Mouse (Mus musculus) layer of hippocampus, postnatal 10 days (tissue): ENCODE measurements around the gene E130208F15Rik. TPM values are rescaled to one million over a fixed set of nuclear protein-coding genes. Genes with fewer than 3 reads are reported as not detected.

Source experiments
- DNase-seq, 2 experiments: peaks; one replicate each; pipeline ENCODE4 v3.0.0; 2021; ENCODE audit warnings: low spot score in 2 of 2
- total RNA-seq, 2 experiments: library from RNA; stranded (reverse); gene quantifications; 2 replicates each; pipeline ENCODE4 v1.2.3; 2021

E130208F15Rik gene
- total RNA-seq, 2 experiments from 2014 or later, result 0.48 to 0.69 TPM

DNA sequence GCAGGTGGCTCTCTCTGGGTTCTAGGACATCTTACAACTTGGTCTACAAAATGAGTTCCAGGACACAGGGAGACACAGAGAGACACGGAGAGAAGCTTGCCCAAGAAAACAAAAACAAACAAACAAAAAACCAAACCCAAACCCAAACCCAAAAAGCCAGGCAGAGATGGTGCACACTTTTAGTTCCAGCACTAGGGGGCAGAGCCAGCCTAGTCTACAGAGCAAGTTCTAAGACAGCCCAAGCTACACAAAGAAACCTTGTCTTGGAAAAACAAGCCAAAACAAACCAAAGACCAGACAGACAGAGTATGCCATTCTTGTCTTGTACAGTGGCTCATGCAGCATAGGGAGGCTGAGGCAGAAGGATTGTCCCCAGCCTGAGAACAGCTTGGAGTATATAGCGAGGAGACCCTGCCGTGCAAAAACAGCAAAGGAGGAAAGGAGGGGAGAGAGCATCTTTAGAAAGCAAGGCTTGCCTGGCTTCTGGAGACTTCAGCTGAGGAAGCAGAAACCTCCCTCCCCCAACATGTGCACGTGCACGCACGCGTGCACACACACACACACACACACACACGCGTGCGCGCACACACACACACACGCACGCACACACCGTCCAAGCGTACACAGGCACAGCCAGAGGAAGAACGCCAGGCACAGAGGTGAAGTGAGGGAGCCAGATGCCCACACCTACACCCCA is 15.3 kb upstream of the E130208F15Rik start:
- no peak for DNase-seq

DNA sequence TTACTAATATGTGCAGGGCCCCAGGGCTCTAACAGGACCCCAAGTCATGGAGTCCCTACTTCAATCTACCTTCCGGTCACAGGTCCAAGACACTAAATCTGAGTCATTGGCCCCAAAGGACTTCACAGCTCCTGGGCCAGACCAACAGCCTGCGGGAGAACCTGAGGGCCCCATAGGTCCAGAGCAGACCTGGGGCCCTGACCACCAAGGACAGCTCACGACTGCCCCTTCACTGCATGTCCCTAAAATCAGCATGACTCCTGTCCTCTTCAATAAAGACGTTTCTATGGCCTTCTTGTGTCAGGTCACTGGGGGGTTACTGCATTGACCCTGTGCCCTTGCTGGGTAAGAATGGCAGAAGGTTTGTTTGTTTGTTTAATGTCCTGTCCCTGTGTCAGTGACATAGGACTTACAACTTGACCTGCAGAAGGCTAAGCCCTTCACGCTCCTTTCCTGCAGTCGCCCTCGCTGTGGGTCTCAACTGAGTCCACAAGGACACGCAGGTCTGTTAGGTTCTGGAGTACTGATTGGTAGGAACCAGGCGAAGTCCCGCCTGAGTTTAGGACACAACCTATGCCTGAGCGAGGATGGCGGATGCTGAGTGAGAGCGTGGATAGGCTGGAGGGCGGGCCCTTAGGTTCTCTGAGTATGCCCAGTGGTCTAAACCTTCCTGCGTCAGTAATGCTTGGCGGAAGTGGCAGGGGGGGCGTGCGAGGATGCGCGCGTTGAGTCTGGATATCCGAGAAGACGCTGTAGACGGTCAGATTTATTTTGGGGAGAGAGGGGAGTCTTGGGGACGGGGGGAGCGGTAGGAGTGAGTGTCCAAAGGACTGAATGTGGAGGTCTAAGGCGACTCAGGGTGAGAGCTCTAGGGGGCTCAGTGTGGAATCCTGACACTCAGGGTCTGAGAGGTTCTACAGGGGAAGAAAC is 13.2 kb upstream of the E130208F15Rik start, which contains the start of gene Alkbh6:
Gene Alkbh6, plus strand, starts transcription at position 642 of the 930 bp plus-strand sequence.
- peak; percentile 89 to 92 for DNase-seq

DNA sequence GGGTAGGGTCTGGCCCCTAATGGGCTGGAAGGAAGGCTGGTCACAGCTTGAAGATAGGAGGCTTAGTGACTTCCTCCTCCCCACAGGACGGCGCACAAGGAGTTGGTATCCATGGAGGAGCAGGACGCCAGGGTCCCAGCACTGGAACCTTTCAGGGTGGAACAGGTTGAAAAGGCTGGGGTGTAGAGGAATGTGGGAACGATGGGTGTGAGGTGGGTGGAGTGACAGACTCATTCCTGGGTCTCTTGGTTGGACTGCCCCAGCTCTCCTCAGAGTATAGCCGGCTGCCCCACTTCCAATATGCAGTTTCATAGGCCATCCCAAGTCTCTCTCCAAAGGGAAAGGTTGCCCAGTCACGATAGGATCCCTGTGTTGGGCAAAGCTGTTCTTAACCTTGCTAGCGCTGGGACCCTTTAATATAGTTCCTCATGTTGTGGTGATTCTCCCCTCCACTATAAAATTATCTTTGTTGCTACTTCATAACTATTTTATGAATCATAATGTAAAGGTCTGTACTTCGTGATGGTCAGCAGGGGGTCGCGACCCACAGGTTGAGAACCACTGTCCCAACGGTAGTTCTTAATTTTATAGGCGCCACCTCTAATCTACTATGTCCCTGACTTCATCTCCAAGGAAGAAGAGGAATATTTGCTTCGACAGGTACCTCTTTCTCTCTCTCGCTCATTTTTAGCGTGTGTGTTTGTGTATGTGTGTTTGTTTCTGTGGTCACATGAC is 12.0 kb upstream of the E130208F15Rik start:
- no peak for DNase-seq

DNA sequence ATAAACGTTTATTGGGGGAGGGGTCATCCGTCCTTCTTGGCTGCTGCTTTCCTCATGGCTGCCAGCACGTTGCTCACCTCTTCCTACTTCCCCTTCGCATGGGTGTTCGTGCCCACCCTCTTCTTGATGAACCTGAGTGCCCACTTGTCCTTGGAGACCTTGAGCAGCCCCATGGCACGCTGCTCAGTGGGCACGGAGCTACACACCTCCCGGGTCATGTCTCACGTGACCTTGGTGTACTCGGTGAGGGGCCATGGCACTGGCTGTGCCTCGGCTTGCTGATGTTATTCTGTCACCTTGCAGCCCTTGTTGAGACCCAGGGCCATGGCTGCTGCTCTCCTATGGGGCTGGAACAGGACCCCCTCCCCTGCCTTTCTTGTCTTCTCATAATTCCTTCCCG is 11.4 kb upstream of the E130208F15Rik start:
- no peak for DNase-seq

DNA sequence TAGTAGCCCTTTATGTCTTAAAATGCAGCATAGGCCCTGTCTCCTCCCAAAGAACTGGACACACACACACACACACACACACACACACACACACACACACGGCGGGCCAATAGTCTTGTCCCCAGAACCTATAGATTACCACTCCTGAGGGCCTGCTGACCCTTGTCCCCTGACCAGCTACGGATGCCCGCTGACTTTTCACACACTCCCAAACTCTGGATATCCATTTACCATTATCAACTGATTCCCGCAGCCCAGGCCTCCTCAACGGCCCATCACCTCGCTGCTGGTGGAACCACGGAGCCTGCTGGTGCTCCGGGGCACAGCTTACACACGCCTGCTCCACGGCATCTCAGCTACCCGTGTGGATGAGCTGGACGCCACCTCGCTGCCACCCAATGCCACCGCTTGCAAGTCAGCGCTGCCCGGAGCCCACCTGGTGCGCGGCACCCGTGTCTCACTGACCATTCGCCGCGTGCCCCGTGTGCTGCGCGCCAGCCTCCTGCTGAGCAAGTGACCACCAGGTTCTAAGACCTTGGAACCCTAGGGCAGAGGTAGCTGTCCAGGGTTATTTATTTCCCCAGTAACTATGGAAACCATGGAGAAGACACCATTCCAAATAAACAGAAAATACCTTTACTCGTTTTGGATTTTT is 7.7 kb upstream of the E130208F15Rik start:
- no peak for DNase-seq

DNA sequence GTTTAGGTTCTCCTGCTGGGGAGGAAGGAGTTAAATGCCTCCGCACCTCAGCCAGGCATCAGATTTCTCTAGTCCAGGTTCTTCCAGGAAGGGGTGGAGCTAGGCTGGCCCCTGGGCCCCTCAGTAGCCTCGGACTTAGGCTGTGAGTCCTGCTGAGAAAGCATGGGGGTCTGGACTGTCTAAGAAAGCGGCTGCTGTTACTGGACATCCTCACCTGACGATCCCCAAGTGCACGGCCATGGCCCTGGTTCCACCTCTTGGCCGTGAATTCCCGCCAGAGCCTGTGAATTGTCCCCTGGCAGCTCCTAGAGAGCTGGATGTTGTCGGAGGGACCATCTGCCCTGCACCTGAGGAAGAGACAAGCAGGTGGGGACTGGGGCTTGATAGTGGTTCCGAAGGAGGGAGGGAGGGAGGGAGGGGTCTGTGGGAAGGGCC is 6.8 kb upstream of the E130208F15Rik start, which contains the start of gene Syne4:
Gene Syne4, plus strand, starts transcription at position 87 of the 435 bp plus-strand sequence.
- no peak for DNase-seq

DNA sequence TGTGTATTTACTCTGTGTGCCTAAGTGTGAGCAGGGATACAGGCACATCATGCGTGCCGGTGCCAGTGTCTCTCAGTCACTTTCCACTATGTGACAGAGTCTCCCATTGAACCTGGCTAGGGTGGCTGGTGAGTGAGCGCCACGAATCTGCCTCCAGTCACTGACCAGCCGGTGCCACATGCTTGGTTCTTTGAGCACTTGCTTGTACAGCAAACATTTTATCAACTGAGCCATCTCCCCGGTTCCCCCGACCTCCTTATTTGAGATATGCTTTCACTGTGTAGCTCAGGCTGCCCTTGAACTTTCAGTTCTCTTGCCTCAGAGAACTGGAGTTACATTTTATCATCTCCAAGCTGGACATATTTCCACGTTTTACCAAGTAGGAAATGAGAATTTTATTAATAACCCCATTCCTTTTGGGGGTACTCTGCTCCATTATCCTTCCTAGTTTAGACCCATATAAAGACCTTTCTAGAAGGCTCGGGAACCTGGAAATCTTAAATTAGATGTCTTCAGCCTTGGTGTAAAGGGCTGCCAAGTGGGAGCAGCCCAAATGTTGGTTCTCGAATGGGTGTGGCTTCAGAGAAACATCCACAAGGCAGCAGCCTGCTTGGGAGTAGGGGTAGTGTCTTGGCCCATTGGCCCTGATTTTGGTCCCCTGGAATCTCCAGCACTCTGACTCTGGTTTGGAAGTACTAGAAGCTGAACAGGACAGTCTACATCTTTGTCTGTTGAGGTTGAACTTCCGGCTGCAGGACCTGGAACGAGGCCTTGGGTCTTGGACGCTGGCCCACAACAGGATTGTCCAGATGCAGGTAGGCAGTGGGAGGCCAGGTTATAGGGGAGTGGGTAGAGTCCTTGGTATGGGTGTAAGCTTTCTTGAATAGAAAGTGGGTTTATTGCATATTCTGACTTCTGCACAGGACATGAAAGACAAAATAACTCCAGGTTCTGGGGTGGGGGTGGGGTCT is 5.7 kb upstream of the E130208F15Rik start:
- no peak for DNase-seq

DNA sequence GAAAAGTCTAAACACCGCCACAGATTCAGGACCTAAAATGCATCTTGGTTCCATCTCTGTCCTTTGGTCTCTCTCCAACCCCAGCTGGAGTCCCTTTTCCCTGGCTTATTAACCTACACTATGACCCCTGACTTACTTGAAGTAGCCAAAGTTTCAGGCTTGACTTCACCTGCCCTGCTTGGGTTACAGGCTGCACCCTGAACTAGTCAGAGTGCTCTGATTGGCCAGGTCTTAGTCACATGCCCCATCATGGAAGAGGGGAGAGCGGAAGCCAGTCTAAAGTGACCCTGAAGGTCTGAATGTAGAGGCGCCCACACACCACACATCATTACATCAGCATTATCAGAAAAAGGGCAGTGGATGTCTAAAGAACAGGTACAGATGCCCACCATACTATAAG is 3.4 kb upstream of the E130208F15Rik start:
- no peak for DNase-seq

DNA sequence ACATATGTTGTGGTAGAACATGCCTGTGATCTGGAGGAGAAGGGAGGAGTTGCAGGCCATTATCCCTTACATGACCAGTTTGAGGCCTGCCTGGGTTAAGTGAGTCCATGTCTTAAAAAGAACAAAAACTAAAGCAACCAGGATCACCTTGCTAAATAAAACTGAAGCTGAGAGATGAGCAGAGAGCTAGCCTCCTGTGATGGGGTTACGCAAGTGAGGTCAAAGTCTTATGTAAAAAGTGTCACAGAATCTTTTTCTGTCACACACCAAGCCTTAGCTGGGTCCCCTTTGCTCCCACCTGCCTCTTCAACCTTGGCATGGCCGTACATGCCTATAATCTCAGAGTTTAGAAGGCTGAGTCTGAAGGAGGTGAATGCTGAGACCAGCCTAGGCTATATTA is 594 bp upstream of the E130208F15Rik start:
- no peak for DNase-seq

DNA sequence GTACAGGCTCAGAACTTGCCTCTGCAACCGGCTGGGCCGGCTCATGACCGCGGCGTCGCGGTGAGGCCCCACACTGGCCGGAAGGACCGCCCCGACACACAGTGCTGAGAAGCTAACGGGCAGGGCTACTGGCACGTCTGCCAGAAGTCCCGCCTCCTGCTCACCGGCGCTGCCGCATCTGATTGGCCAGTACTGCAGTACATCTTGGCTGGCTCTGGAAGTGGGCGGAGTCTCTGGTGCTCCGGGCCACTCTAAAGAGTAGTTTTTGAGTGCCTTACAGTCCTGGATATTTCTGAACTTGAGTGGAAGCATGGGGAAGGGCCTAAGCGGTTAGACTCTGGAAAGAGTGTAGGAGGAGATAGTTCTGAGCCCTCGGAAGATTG is 736 bp downstream of the E130208F15Rik start:
- DNase-seq, result peak; percentile 95 to 97

DNA sequence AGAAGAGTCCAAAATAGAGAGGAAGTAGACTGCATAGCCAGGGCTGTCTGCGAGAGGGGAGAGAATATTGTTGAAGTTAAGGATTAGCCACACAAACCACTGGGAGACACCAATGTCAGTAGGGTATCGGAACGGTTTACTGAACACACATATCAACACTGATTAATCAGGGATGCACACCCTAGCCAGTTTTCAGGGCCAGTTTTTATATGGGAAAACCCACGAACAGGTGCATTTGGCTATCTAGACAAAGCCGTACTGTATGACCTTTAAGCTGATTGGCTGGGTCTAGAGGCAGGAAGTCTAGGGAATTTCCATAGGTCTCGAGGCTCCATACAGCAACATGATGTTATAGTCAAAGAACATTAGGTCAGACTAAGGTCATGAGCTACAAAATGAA is 1.3 kb downstream of the E130208F15Rik start:
- no peak for DNase-seq

DNA sequence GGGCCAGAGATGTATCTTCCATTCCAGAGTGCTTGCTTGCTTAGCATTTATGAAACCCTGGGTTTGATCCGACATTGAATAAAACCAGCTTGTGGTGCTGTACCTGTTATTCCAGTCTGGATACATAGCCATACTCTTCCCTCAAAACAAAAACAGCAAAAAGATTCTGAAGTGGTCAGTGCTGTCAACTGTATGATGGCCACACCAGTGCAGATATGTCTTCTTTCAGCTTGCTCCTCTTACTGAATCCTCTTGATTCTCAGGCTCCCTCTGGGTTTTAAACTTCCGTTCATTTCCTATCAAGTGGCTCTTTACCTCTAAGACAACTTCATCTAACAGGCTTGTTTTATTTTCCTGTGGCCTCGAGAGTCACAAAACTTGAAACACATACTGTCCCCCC is 2.3 kb downstream of the E130208F15Rik start, which contains the start of gene Sdhaf1:
Gene Sdhaf1, minus strand, starts transcription at position 101 of the 400 bp plus-strand sequence.
- no peak for DNase-seq

DNA sequence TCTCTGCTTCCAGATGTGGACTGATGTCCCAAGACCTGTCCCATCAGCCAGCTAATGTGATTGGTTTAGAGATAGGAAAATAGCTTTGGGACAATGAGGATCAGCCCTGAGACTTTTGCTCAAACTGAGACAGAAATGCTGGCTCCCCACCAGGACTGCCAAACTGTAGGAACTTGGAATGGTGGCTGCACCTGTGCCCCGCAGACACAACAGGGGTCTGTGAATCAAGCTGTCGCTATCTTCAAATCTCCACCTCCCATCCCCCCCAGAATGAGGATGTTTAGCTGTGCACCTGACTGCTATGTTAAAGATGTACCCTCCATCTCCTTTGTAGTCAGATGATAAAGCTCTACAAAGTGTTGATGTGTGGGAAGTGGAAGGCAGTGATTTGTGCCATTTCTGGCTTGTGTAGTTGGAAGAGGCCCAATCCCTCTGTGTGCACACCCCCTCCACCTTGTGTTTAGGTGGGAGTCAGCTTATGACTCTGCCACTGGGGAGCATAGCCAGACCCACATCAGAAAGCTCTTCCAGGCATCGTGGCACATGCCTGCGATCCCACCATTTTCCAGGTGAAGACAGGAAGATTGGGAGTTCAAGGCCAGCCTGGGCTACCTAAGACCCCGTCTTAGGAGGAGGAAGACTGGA is 2.9 kb downstream of the E130208F15Rik start:
- no peak for DNase-seq

DNA sequence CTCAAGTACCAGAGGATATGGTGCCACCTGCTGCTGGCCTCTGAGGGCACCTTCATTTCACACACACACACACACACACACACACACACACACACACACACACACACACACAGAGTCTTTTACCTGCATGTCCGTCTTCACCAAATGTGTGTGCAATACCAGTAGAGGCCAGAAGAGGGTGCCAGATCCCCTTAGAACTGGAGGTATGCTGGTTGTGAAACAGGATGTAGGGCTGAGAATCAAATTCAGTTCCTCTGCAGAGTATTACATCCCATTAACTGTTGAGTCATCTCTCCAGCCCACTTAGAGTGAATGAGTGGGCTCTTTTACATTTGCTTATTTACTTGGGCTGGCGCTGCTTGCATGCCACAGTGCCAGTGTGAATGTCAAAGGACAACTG is 3.8 kb downstream of the E130208F15Rik start:
- DNase-seq, result peak in 1 of 2 experiments; percentile 49

DNA sequence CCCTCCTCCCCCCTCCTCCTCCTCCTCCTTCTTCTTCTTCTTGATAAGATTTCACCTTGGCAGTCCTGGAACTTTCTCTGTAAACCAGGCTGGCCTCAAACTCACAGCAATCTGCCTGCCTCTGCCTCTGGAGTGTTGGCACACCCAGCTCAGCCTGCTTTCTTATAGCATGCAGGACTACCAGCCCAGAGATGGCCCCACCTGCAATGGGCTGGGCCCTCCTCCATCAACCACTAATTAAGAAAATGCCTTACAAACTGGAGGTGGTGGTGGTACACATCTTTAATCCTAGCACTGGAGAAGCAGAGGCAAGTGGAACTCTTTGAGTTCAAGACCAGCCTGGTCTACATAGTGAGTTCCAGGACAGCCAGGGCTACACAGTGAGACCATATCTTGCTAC is 4.9 kb downstream of the E130208F15Rik start:
- no peak for DNase-seq

DNA sequence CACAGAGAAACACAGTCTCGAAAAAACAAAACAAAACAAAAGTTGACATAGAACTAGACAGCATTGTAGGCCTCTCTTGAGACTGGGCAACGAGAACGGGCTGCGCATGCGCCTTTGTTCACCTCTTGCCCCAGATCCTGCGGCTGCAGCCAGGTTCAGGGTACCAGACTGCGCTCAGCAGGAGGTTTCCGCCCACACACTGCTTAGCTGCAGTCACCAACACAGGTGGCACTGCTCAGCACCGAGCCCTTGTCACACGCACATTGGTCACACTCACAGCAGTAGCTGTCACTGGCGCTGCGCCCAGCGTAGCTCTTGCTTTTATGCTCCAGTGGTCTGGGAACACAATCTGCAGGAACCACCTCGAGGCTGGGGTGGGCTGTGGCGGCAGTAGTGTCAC is 5.6 kb downstream of the E130208F15Rik start:
- DNase-seq, result no peak

DNA sequence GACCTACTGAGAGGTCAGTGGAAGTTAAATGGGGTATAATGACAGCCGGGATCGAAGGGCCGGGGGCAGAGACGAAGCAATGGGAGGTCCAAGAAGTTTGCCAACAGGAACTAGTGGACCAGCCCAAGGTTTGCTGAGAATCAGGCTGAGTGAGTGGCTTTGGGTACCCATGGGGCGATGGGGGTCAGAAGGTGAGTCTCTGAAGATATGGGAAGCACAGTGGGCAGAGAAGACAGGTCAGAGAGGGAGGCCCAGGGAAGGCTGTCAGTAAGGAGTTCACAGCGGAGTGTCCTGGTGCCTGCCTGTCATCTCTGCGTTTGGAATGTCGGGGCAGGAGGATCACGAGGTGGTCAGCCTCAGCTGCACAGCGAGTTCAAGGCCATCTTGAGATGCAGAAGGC is 6.8 kb downstream of the E130208F15Rik start:
- no peak for DNase-seq

DNA sequence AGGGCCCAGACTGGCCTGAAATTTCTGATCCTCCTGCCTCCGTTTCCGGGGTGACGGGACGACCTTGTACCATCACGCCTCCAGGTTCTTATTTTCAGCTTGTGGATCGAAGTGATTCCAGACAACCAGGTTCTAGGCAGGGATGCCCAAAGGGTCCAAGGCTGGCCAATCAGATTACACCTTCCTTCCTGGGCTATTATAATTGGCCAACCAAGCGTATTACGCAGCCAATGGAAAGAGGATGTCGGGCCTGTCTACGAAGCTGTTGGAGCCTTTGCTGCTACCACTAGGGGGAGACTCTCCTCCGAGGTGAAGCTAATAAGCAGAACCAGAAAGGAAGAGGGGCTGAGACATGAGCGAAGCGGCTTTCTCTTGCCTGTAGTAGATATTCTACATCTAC is 10.3 kb downstream of the E130208F15Rik start:
- peak; percentile 84 to 87 for DNase-seq

DNA sequence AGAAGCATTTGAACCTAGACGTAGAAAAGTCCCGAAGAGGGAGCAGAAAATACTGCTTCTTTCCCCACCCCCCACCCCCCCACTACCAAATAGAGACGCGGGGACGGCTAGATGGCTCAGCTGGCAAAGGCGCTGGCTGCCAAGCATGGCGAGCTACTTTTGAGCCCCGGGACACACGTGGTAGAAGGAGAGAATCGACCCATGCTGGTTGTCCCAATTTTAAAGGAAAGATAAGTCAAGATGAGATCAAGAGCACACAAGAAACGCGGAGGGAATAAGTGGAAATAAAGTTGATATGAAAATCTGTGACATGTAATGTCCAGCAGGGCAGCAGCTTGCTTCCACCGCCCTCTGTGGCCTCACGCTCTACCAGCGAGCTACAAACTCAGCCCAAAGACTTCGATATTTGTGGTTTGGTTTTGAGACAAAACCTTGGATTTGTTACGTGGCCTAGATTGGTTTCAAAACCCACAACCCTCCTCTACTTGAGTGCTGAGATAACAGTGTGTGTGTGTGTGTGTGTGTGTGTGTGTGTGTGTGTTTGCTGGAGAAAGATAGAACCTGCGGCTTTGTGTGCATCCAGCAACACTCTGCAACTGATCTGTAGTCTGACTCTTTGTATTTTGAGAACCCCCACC is 11.2 kb downstream of the E130208F15Rik start:
- no peak for DNase-seq
